Mouse (Mus musculus): ENCODE data around the gene Olfr143.

The Olfr143 gene

GRCm38 (mm10) chr9:38252474-38252873 lies at the start of gene Olfr143:
Gene Olfr143, plus strand, starts transcription at chr9:38252774.
- no peak for DNase-seq

GRCm38 (mm10) chr9:38208065-38208464 lies 44.5 kb upstream of the Olfr143 start, which contains the start of gene Olfr893:
Gene Olfr893, plus strand, starts transcription at chr9:38208365.
- no peak for DNase-seq

GRCm38 (mm10) chr9:38217755-38218154 lies 34.8 kb upstream of the Olfr143 start, which contains the start of gene Olfr894:
Gene Olfr894, plus strand, starts transcription at chr9:38218055.
- no peak for DNase-seq

GRCm38 (mm10) chr9:38267551-38267950 lies 15.0 kb downstream of the Olfr143 start, which contains the start of gene Olfr895:
Gene Olfr895, plus strand, starts transcription at chr9:38267851.
- DNase-seq, result no peak

- DNase-seq, result no peak
These were observed 38.2 kb downstream of the Olfr143 start, which contains the start of gene Olfr896-ps1 for GRCm38 (mm10) chr9:38290807-38291206. Gene Olfr896-ps1, plus strand, starts transcription at chr9:38291107.
